Mouse (Mus musculus): ENCODE results near the gene Piwil4. TPM values are rescaled to one million over a fixed set of nuclear protein-coding genes. Genes with fewer than 3 reads are reported as not detected.
"Not testable (repeated sequence)": the region's sequence is repeated elsewhere in the genome, so short reads cannot be mapped to it uniquely, and the experiment has no call there.

Piwil4 gene
- total RNA-seq, 2 experiments from 2014 or later: not detected

DNA sequence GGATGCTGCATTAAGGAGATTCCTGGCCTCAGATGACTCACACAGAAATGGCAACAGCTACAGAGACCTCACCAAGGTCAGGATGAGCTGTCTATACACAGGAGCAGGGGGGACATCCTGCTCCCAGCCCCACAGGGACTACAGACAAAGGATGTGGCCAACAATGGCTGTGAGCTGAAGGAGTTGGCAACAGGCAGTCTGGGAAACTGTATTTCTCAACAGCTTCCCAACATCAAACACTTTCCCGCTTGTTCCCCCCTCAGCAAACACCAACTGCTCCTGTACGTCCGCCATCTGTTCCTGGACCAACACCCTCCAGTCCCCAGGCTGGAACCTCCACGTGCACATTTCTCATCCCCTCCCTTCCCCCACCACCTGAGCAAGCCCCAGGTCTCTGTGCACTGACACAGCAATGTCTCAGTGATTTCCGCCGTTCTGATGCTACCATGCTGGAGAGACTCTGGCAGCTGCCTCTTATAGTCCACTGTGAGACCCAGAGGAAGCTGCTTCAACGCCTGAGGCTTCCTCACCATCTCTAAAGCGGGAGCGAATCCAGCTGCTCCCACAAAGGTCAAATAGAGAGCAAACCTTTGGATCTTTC is 9.5 kb downstream of the Piwil4 start:
- intact Hi-C loops (cut with DNase I): no loop called here
- DNase-seq (ENCODE audit: low spot score in 2 of 2): no peak

DNA sequence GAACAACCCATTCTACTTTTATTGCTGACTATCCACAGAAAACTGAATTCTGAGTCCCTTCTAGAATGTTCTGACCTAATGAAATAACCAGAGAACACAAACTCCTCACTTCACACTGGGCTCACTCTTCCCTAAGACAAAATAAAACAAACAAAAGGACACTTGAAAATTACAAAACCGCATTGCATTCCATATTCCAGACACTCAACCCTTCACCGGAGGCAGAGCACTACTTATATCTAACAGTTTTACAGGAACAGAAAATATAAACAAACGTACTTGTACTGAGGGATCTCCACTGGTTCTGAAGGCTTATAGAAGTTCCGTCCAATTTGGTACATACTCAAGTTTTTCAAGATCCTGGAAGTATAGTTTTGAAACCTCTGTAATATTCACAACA is 12.2 kb downstream of the Piwil4 start:
- intact Hi-C loops (cut with DNase I): no loop called here
- no peak for DNase-seq (ENCODE audit: low spot score in 2 of 2)

DNA sequence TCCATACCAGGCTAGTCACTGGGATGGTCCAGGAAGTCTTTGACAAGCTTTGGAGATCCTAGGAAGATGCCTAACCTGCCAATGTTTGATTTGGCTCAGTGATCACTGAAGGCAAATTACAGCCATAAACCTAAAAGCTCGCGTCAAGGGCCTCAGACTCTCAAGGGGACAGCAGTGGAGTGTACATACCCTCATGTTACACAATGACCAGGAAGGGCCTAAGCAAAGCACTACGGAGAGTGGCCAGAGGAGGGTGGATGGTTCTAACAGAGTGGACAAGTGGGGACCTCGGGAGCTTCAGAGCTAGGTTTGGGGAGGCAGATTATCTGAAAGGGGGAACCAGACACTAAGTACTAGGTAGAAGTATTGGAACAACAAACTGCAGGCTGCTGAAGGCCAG is 13.9 kb downstream of the Piwil4 start:
- no peak for DNase-seq (ENCODE audit: low spot score in 2 of 2)
- intact Hi-C loops (cut with DNase I): no loop called here

DNA sequence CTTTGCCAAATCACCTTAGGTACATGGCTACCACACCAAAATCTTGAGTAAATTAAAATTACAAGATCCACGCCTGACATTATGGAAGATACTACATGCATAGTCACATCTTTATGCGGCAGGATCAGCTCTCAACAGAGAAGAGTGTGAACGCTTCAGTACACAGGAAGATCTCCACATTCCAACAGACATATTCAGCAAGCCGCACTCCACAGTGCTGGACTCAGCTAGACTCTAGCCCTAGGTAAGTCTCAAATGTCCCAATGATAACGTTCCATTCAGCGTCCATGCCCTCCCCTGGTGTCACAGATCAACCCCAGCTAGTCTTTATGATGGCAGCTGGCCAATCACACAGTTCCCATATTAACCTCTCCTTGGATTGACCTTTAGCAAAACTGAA is 14.5 kb downstream of the Piwil4 start:
- intact Hi-C loops (cut with DNase I): no loop called here

DNA sequence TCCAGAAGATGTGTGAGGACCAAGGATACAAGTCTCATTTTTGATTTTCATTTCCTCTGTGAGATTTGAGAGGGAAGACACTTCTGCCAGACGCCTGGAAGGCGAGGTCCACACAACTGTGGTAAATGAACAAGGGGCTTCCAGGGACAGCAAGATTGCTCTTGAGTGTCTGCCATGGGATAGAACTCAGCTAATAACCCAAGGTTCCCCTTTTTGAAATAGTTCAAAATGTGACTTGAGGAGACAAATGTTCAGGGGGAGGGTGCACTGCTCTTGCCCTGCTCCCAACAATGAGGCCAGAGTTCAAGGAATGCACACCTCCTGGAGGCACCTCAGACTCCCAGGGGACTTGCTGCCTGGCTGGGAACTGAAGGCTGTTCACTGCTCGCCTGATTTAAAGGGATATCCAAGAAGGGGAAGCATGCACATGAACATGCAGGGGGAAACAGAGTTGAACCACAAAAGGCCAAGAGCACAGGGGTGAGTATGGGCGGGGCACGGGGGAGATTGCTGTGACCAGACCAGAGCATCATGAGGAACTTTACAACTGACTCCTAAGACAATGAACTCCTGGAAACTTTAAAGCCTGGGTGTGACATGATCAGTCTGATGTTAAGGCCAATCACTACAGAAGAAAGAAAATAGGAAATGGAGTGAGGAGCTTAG is 15.6 kb downstream of the Piwil4 start:
- no peak for DNase-seq (ENCODE audit: low spot score in 2 of 2)
- intact Hi-C loops (cut with DNase I): no loop called here

More for the DNA sequence above, 14.5 kb downstream of the Piwil4 start:
- DNase-seq (ENCODE audit: low spot score in 2 of 2): no peak

DNA sequence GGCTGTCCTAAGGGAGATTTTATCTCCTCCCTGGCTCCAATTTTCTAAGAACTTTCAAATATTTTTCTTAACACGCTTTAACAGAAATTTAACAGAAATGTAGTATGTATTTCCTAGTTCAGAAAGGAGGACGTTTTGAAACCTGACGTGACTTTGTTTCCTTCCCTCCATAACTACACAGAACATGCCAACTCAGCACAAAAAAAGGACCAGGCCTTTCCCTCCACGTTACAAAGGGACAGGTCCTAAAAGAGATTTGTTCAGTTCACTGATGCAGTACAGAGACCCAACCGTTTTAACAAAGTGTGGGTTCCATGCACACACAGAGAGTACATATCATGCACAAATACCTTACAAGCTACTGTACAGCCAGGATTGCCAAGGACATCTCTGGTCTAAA is 18.9 kb downstream of the Piwil4 start:
- intact Hi-C loops (cut with DNase I): no loop called here
- no peak for DNase-seq (ENCODE audit: low spot score in 2 of 2)

DNA sequence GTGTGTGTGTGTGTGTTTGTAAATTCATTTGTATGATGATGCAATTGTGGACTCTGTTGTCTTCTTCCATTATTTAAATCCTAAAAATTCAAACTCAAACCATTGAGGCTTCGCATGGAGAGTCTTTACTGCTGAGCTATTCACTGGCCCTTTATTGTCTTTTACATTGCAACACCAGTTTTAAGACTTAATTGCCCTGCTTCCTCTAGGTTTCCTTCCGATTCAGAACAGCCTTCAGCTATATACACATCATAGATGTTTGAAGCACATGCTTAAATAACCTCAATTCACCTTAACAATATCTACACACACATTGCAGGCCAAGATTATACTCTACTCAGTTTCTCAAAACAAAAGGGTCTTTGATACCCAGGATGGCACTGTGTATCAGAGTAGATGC is 20.1 kb downstream of the Piwil4 start:
- intact Hi-C loops (cut with DNase I): no loop called here
- DNase-seq (ENCODE audit: low spot score in 2 of 2): no peak

DNA sequence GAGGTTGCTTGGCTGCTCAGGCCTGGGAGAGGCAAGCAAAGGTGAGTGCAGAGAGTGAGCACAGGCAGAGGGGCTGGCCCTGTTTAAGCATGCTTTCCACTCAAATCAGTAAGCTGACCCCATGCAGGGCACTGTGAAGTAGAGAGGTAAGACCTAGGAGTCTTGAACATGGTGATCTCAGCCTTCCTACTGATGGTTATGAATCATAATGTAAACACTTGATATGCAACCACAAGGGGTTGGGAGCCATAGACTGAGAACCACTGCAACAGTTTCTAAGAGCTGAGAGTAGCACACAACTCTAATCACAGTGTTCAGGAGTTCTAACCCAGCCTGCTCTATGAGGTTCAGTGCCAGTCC is 22.2 kb downstream of the Piwil4 start:
- intact Hi-C loops (cut with DNase I): no loop called here
- no peak for DNase-seq (ENCODE audit: low spot score in 2 of 2)

DNA sequence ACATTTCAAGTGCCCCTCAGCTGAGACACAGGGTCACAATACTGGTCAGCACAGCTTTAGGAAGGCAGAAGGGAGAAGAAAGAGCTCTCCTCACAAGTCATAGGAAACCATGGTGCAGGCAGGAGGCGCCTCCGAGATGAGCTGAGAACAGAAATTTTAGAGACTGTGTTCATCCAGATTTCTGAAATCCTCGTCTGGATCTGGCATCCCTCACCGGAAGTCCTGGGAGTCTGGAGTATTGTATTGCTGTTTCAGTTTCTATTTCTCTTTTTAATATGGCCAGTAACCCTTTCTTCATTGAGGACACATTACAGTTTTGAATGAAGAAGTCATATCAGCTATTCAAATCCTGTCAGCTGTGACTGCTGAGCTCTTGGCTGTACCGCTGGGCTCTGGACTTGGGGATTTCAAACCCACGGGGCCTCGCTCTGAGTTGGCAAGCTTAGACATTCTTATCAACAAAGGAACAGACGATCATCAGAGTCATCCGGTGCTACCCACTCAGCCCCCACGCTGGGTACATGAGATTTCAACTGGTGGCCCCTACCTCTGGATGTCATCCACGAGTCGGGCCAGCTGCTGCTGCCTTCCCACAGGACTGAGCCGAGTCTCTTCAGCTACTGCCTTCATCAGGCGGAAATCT is 22.7 kb downstream of the Piwil4 start:
- intact Hi-C loops (cut with DNase I): no loop called here
- DNase-seq (ENCODE audit: low spot score in 2 of 2): no peak

DNA sequence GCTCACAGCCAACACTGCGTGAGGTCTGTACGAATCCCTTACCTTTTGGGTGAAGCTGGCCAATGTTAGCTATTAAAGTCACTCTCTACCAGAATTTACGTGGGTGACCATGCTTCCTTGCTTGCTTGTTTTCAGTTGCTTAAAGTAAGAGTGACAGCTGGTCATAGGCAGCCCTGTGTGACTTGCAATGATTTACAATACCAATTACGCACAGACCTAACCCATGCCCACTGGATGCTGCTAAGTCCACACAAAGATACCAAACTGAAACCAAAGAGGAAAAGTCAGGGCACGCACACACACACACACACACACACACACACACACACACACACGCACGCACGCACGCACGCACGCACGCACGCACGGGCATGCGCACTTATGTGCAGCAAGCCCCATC is 25.3 kb downstream of the Piwil4 start:
- intact Hi-C loops (cut with DNase I): no loop called here
- DNase-seq (ENCODE audit: low spot score in 2 of 2): no peak

DNA sequence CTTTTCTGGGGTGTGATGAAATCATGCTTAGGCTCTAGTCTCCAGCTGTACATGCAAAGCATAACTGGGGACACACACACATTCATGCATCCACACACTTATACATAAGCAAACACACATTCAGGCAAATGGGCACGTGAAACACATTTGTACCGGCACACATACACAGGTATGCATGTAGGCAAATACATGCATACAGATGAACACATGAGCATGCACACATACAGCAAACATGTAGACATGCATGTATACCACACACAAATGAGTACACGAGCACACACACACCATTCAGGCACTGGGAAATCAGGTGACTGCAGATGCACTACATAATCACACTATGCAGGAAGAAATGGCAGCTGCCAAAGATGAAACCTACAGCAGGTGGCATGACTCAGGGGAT is 29.6 kb downstream of the Piwil4 start:
- DNase-seq (ENCODE audit: low spot score in 2 of 2): no peak
- intact Hi-C loops (cut with DNase I): no loop called here

DNA sequence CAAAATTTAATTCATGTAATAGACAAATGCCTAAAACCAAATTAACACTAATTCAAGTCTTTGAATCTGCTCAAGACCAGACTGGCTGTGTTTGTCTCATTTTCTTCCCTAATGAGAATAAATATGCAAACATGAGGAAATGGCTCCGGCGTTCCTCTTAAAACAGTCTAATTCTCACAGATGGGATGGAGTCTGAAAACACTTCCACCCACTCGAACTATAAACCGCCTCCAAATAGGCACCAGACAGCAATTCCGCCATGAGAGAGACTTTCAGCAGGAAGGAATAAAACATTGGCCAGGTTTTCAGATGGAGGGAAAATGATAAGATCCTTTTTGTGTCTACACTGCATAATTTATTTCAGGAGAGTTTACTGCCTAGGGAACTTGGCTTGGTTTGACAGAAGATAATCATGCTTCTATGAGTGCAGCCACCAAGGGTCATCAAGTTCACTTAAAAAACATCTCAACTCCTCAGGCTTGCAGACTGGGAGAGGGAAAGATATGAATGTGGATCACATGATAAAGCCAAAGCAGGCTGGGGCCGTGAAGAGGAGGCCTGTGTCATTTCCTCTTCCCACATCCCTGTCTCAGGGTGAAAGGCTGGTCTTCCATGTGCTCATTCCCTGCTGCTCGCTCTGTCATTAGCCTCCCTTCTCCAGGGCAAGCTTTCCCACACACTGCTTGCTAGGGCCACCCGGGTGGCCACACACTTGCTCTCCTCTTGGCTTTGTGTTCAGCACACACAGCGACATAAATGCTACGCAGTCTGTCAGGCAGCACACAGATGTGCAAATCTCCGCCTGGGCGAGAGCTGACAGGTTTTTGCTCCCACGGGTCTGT is 35.0 kb downstream of the Piwil4 start:
- DNase-seq (ENCODE audit: low spot score in 2 of 2): peak in 1 of 2 experiments; percentile 40
- intact Hi-C loops (cut with DNase I): no loop called here

DNA sequence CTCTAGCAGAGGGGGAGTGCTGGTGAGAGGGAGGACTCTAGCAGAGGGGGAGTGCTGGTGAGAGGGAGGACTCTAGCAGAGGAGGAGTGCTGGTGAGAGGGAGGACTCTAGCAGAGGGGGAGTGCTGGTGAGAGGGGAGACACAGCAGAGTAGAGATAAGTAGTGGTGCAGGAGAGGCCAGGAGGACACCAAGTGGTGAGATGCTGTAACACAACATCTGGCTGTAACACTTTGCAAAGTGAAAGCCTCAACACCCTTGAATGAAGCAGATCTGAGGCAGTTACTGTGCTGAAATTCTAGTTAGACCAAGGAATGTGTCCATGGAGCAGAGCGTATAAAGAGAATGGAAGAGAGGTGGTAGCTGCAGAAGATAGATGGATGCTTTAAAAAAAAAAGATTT is 39.7 kb downstream of the Piwil4 start:
- intact Hi-C loops (cut with DNase I); DNase-seq (ENCODE audit: low spot score in 2 of 2): not testable (repeated sequence)

DNA sequence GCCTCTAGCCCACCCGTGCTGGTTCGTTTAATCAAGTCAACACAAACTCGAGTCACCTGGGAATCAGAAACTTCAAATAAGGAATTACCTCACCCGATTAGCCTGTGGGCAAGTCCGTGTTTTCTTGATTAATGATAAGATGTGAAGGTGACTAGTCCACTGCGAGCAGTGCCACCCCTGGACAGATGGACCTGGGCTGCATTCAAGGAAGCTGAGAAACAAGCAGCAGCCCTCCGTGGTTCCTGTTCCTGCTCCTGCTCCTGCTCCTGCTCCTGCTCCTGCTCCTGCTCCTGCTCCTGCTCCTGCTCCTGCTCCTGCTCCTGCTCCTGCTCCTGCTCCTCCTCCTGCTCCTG is 41.3 kb downstream of the Piwil4 start:
- intact Hi-C loops (cut with DNase I): loop anchor here (1.0 to 5.0 kb wide), 3 partner anchors 82 to 186 kb away; no protein-coding TSS in a partner anchor
- no peak for DNase-seq (ENCODE audit: low spot score in 2 of 2)

DNA sequence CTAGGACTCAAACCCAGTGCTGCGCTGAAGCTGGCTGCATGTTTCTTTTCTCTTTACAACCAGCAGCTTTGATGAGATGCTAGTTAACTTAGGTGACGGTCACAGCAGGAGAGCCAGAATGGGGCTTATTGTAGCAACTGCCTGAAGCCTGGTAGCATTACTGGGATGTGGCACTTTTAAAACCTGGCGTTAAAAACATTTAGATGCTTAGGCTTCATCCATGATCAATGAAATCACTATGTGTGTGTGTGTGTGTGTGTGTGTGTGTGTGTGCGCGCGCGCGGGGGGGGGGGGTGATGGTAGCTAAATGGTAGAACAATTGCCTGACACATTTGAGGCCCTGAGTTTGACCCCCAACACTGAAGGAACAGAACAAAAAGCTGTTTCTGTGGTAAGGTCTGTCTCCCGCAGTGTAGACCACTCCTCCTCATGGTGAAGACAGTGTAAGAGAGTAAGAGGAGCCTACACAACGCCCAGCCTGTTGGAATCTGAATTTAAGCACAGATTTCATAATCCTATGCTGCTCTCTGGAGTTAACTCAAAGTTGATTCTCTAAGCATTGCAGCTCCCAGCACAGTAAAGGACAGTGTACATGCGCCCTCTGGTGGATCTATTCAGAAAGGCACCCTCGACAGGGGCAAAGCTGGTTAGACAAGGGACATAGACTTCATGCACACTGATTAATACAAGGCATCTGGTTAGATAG is 41.8 kb downstream of the Piwil4 start:
- intact Hi-C loops (cut with DNase I): loop anchor here (1.0 to 5.0 kb wide), 3 partner anchors 81 to 186 kb away; no protein-coding TSS in a partner anchor
- peak; percentile 94 to 96 for DNase-seq (ENCODE audit: low spot score in 2 of 2)

DNA sequence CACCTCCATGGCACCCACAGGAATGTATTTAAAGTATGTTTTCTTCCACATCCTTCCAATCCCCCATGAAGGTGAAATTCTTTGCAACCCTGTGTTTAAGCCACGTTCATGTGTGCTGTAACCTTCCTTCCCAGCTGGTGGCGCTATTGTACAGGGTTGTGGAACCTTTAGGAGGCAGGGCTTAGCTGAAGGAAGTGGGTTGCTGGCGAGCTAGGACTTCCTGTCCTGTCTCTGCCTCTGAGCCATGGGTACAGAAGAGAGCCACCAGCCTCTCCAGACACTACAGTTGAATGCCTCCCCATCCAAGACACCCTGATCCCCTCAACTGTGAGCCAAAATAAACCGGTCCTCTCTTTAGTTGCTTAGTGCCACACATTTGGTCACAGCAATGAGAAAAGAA is 42.6 kb downstream of the Piwil4 start:
- intact Hi-C loops (cut with DNase I): loop anchor here (2.0 to 5.0 kb wide), 2 partner anchors 81 to 185 kb away; no protein-coding TSS in a partner anchor
- DNase-seq (ENCODE audit: low spot score in 2 of 2): no peak

DNA sequence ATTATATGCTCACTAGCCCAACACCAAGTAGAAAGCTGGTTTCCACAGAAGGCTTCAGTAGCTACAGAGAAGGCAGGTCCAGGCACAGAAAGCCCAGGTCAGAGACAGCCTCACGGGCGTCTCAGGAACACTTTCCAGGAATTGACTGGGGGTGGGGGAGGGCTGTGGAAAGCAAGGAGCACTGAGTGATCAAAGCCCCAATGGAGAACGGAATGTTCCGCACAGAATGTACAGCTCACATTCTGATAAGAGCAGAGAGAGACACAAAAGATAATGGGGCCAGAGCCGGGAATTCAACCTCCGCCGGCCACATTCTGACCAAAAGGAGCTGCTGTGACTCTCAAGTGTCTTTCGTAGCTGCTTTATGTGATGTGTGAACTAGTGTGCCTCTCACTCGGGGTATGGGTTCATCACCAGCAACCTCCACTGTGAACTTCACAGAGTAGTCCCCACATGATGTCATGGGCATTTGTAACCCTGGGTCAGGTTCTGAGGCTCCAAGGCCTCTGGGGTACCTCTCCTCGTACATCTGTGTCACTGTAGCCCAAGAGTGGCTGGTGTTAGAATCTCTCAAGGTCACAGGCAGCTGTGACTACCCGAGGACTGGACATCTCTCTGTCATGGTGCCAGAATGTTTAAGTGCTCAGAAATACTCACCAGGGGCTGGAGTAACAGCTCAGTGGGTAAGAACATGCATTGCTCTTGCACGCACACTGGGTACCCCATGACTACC is 51.0 kb downstream of the Piwil4 start:
- DNase-seq (ENCODE audit: low spot score in 2 of 2): no peak
- intact Hi-C loops (cut with DNase I): no loop called here

DNA sequence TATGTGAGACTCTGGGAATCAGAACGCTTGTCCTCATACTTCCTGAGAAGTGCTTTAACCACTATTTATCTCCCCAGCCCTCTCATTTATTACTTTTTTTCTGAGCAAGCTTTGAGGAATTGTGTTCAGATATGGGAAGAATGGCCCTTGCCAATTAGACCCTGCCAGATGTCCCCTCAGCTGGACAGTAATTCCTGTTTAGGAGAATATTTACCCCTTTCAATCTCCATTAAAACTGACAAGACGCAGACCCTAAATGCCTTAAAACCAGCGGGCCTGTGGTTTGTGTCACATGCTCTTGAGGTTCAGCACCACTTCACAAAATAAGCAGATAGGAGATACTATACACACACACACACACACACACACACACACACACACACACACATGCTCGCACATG is 56.2 kb downstream of the Piwil4 start:
- no peak for DNase-seq (ENCODE audit: low spot score in 2 of 2)
- intact Hi-C loops (cut with DNase I): no loop called here

DNA sequence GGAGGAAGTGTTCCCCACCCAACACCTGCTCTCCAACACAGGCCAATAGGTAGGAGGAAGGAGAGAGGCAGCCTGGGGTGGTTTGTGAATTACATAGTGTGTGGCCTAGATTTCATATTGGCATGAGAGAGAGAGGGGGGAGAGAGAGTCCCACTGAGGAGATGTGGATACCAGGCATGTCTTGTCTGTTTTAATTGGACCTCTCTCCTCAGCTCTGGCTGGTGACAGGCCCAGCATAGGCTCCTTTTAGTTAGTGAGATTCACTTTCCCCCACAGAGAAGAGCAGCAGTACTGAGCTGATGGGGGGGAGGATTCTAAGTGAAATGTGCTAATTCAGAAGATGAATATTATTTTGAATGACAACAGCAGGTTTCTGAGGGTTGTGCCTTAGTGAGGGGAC is 57.8 kb downstream of the Piwil4 start:
- no peak for DNase-seq (ENCODE audit: low spot score in 2 of 2)
- intact Hi-C loops (cut with DNase I): no loop called here

All from left cerebral cortex, postnatal 14 days (tissue).